Mouse (Mus musculus) hindbrain, postnatal 0 days (tissue): ENCODE data around the gene Notch2. TPM values are rescaled to one million over a fixed set of nuclear protein-coding genes. Genes with fewer than 3 reads are reported as not detected.

Experiments
- ATAC-seq: fragments of 200-750 bp; cut with Nextera tagmentation; 2 replicates; pipeline ENCODE4 v1.8.0; 2017; ENCODE audit warnings: mild to moderate bottlenecking, moderate TSS enrichment, moderate library complexity
- DNase-seq: peaks from one replicate; pipeline ENCODE4 v3.0.0-alpha.2; 2015; ENCODE audit warnings: low spot score
- H3K27ac ChIP-seq: fragments of 300-500 bp; sonication (generic); 2 replicates; pipeline ENCODE4 v1.5.1; 2014; ENCODE audit warnings: mild to moderate bottlenecking
- H3K27me3 ChIP-seq: fragments of 300-500 bp; sonication (generic); 2 replicates; pipeline ENCODE4 v1.6.1; 2014; ENCODE audit warnings: low read length, mixed read lengths; ENCODE audit not compliant: insufficient read depth
- H3K36me3 ChIP-seq: fragments of 300-500 bp; sonication (generic); 2 replicates; pipeline ENCODE4 v1.6.1; 2014; ENCODE audit warnings: low read length, mixed read lengths; ENCODE audit not compliant: insufficient read depth
- H3K4me1 ChIP-seq: fragments of 300-500 bp; sonication (generic); 2 replicates; pipeline ENCODE4 v1.6.1; 2014; ENCODE audit warnings: antibody characterized with exemption, low read length, mixed read lengths; ENCODE audit not compliant: insufficient read depth
- H3K4me2 ChIP-seq: fragments of 300-500 bp; sonication (generic); 2 replicates; pipeline ENCODE4 v1.6.1; 2014; ENCODE audit warnings: low read depth, mild to moderate bottlenecking, low read length, moderate library complexity, mixed read lengths
- H3K4me3 ChIP-seq: fragments of 300-500 bp; sonication (generic); 2 replicates; pipeline ENCODE4 v1.5.1; 2014; ENCODE audit warnings: low read length
- H3K9ac ChIP-seq: fragments of 300-500 bp; sonication (generic); replicated peaks from 2 replicates; pipeline ENCODE4 v1.6.1; 2014; ENCODE audit warnings: mild to moderate bottlenecking, low read length, moderate library complexity, mixed read lengths
- H3K9me3 ChIP-seq: fragments of 300-500 bp; sonication (generic); 2 replicates; pipeline ENCODE4 v1.6.1; 2016; ENCODE audit warnings: low read length, mixed read lengths
- CTCF ChIP-seq: IDR thresholded peaks from 2 replicates; pipeline ENCODE4 v1.5.1; 2016; ENCODE audit warnings: antibody characterized with exemption, control low read depth, low read depth
- WGBS: fragments of 180-500 bp; shearing (Covaris S2); extraction: QIAGEN DNeasy Blood & Tissue Kit; methylation state at CpG from one replicate; pipeline ENCODE4 v1.1.7; 2014; 5-methylcytosine and 5-hydroxymethylcytosine counted together
- polyA plus RNA-seq: library from polyadenylated mRNA; unstranded; fragments of >200 nt; fragmentation: Nextera tagmentation; extraction: Ambion mirVana; gene quantifications from 2 replicates; pipeline ENCODE4 v1.2.1, GENCODE M21; 2015
- total RNA-seq: library from RNA; depleted of rRNA; stranded (reverse); fragments of >200 nt; gene quantifications from 2 replicates; pipeline ENCODE4 v1.2.3, GENCODE M21; 2014; rRNA removed

The Notch2 gene
- total and polyA plus RNA-seq, 2 experiments from 2014 or later = 9.5 to 44.9 TPM

DNA sequence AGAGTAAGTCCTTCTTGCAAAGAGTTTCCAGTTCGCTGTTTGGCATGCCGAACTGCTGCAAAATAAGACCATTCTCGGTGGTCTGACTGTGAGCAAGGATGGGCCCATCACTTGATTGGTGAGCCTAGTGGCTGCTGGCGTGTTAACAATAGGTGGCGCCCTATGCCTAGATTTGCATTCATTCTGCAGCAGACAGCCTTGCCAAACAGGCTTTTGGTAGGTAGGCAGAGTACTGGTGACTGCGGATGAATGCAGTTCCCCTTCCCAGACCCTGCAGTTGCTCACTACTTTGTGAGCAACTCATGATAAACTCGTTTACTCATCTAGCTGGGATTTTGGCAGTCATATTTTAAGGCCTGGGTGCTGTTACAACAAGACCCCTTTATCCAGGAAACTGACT lies 167.5 kb downstream of the Notch2 start:
- no peak overlapping the region for H3K4me2 ChIP-seq
- peak; percentile 75 for TF ChIP-seq CTCF
- 27% methylated on average over 7 of the region's 7 CpGs for WGBS
- H3K9ac ChIP-seq = no peak overlapping the region
- no peaks in the 10 kb centered on the region for H3K27me3 ChIP-seq
- H3K4me1 ChIP-seq = no peaks in the 10 kb centered on the region; the same call in 1 of the 2 replicates
- no peaks in the 10 kb centered on the region for H3K9me3 ChIP-seq
- no peak overlapping the region for H3K27ac ChIP-seq
- no peaks in the 10 kb centered on the region for H3K36me3 ChIP-seq
- peak; percentile 77 for DNase-seq
- ATAC-seq = peak; percentile 64; the same call in 1 of the 2 replicates
- H3K4me3 ChIP-seq = no peak overlapping the region

DNA sequence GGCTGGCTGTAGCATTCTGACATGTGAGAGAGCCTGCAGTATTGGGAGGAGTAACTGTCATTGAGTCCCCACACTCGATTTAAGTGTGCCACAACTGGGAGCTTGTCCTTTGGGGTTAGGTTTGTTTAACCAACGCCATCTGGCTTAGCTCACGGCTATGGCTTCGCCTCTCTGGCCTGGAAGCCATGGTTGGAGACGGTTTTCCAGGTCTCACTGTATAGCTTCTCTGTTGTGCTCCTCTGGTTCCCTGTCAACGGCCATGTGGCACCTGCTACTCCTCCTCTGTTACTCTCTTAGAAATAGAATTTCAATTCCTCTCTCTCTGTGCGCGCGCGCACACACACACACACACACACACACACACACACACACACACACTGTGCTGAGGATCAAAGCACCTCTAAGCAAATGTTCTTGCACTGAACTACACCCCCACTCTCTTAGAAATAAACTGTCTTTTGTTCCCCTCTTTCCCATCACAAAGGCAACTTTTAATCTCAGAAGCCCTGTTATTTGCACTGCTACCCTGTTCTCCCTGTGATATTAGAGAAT lies 171.9 kb downstream of the Notch2 start:
- Histone ChIP-seq H3K4me2 (no peak overlapping the region), H3K27me3 (no peaks in the 10 kb centered on the region), H3K9ac (no peak overlapping the region), H3K4me3 (no peak overlapping the region), H3K4me1 (no peaks in the 10 kb centered on the region), H3K36me3 (no peaks in the 10 kb centered on the region), H3K27ac (no peak overlapping the region), H3K9me3 (no peaks in the 10 kb centered on the region)
- TF ChIP-seq CTCF = no peak
- WGBS = 62% methylated on average over 10 of the region's 10 CpGs
- DNase-seq = no peak
- ATAC-seq = 0 out of 2 replicates have a peak, but pooled peaks have one; percentile 32

DNA sequence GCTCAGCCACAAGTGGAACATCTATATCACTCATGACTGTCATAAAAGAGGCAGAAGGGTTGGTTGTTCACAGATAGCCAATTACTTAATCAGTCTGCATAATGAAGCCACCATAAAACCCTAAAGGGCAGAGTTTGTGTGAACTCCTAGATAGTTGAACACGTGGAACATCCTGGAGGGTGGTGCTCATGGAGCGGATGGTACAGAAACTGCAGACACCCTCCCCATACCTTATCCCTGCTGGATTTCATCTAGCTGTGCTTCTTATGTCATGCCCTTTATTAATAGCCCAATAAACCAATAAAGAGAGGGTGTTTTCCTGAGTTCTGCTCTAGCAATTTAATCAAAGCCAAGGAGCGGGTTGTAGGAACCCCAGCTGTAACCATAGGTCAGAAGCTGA lies 174.4 kb downstream of the Notch2 start:
- no peak for ATAC-seq
- no peak overlapping the region for H3K9ac ChIP-seq
- no peak overlapping the region for H3K4me3 ChIP-seq
- no peak overlapping the region for H3K4me2 ChIP-seq
- no peaks in the 10 kb centered on the region for H3K27me3 ChIP-seq
- H3K27ac ChIP-seq = no peak overlapping the region
- H3K36me3 ChIP-seq = no peaks in the 10 kb centered on the region
- WGBS = 92% methylated on average over 3 of the region's 3 CpGs
- no peaks in the 10 kb centered on the region for H3K4me1 ChIP-seq
- no peaks in the 10 kb centered on the region for H3K9me3 ChIP-seq
- no peak for DNase-seq
- no peak for TF ChIP-seq CTCF

DNA sequence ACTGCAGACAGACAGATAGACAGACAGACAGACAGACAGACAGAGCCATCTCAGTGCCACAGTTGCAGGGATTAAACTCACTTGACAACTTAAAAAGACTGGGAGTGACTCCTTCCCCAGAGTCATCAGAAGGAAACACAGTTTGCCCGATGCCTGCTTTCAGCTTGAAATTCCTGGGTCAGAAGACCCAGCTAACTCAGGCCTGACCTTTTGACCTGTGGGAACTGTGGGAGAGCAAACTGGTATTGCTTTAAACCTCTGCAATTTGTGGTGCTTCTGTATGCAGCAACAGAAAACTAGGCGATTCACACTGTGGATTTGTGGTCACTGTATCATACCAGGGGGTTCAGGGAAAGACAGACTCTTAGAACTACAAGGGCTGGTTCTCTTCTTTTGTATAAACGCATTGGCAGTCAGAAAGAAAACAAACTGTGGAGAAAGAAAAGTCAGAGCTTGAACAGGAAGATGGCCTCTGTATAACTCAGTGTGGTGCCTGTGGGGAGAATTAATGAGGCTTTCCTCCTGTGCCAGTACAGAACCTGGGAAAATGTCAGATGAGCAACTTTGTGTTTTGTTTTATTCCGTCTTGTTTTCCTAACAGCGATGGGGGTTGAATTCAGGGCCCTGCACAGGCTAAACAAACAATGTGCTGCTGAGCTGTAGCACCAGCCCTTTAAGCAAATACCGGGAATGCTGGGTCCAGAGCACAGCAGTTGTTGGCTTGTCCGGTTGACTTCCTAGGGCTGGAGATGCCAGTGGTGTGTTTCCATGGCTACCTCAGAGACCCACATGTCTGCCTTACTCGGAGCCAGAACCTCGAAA lies 184.6 kb downstream of the Notch2 start:
- no peaks in the 10 kb centered on the region for H3K36me3 ChIP-seq
- H3K4me3 ChIP-seq = no peak overlapping the region
- no peak overlapping the region for H3K4me2 ChIP-seq
- DNase-seq = peak; percentile 74
- no peaks in the 10 kb centered on the region for H3K9me3 ChIP-seq
- peak overlapping the region; percentile 57; the same call in 1 of the 2 replicates for H3K27ac ChIP-seq
- H3K27me3 ChIP-seq = no peaks in the 10 kb centered on the region
- 5% methylated on average over 9 of the region's 9 CpGs for WGBS
- no peak for TF ChIP-seq CTCF
- peak; percentile 92 for ATAC-seq
- no peak overlapping the region for H3K9ac ChIP-seq
- H3K4me1 ChIP-seq = peaks cover 11% of the 10 kb centered on the region; the same call in 1 of the 2 replicates

DNA sequence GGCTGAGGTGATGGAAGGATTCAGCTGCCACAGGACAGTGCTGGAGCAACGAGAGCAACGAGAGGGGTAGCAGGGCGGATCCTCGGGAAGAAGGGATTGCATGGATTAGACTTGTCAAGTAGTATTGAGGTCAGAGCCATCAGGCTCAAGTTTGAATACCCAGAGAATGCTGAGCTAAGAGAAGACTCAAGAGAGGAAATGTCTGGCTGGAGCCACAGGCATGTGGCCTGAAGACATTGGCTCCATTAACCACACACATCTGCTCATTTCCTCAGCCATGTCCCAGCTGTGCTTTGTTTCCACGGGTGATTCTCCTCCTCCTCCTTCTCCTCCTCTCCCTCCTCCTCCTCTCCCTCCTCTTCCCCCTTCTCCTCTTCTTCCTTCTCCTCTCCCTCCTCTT lies 186.4 kb downstream of the Notch2 start:
- H3K9ac ChIP-seq = no peak overlapping the region
- H3K36me3 ChIP-seq = no peaks in the 10 kb centered on the region
- ATAC-seq = no peak
- no peak overlapping the region for H3K27ac ChIP-seq
- TF ChIP-seq CTCF = no peak
- no peak for DNase-seq
- H3K4me3 ChIP-seq = no peak overlapping the region
- WGBS = 74% methylated on average over 5 of the region's 5 CpGs
- H3K27me3 ChIP-seq = no peaks in the 10 kb centered on the region
- peaks cover 11% of the 10 kb centered on the region; the same call in 1 of the 2 replicates for H3K4me1 ChIP-seq
- H3K4me2 ChIP-seq = no peak overlapping the region
- H3K9me3 ChIP-seq = no peaks in the 10 kb centered on the region

Other genes with a start within 250 kb of the Notch2 start
- 79.6 TPM in 2 replicates for gene Pde4dip, start 124.8 kb upstream of the Notch2 start, total RNA-seq
- gene Pde4dip, start 124.8 kb upstream of the Notch2 start, polyA plus RNA-seq = 44.4 and 48.1 TPM in 2 replicates
- 50.9 and 54.6 TPM in 2 replicates for gene Sec22b, start 112.3 kb upstream of the Notch2 start, total RNA-seq
- gene Sec22b, start 112.3 kb upstream of the Notch2 start, polyA plus RNA-seq = 94.7 and 95.1 TPM in 2 replicates
- 0.10 TPM in 1 of 2 replicates, not detected in the other for gene Adam30, start 147.1 kb downstream of the Notch2 start, total RNA-seq
- gene Adam30, start 147.1 kb downstream of the Notch2 start, polyA plus RNA-seq = not detected in 2 replicates
- gene Reg4, start 208.6 kb downstream of the Notch2 start, total RNA-seq = not detected in 2 replicates
- 0.19 TPM in 1 of 2 replicates, not detected in the other for gene Reg4, start 208.6 kb downstream of the Notch2 start, polyA plus RNA-seq